Mouse (Mus musculus) adrenal gland, postnatal 4 days (tissue): ENCODE results near the gene Cyp4x1. TPM values are rescaled to one million over a fixed set of nuclear protein-coding genes. Genes with fewer than 3 reads are reported as not detected.
"Not testable (repeated sequence)": the region's sequence is repeated elsewhere in the genome, so short reads cannot be mapped to it uniquely, and the experiment has no call there.

Source experiments
- DNase-seq, 2 experiments: peaks; one replicate each; pipeline ENCODE4 v3.0.0; 2021 to 2022; ENCODE audit warnings: low spot score in 2 of 2, mixed read lengths in 2 of 2
- long read RNA-seq, 2 experiments: library from polyadenylated mRNA; stranded (forward); transcript quantifications; one replicate each; pipeline ENCODE4 v2.0.0; 2021
- total RNA-seq, 2 experiments: library from RNA; stranded (reverse); gene quantifications; 2 replicates each; pipeline ENCODE4 v1.2.3; 2021

Gene Cyp4x1
- total RNA-seq, result under 1 TPM; 0.23 to 0.28 TPM
- long read RNA-seq, experiment 1, result 0 reads
- long read RNA-seq, experiment 2, result 0 reads

DNA sequence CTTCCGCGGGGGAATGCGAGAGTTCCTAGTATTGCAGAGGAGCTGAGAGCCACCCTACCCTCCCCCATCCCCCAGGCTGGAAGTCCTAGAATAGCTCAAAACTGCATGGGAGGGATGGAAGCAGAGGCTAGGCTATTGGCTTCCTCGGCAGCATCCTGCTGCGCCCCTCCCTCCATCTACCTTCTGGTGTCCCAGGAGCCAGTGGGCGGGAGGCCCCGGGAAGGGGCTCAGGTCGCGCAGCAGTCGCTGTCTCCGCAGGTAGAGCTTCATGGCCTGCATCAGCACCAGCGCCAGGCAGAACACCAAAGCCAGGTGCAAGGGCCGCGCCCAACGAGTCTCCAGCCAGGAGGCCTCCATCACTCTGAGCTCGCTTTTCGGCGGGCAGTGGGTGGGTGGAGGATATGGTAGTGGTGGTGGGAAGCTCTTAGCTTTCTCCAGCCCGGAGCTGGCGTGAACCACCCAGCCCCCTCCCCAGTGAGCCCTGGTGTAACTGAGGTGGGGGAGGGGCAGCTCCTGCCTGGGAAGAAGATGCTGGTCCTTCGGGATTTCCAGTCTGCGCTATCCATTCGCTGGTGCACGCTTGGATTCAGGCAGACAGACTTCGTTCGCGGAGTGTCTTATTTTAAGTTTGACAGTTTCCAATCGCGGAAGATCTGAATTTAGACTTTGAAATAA, at the start of gene Cyp4x1:
Gene Cyp4x1 (minus strand): TSS at position 661 of the 675 bp plus-strand sequence.
- DNase-seq, result no peak

- not testable (repeated sequence) for DNase-seq
Measured at GRCm38 (mm10) chr4:115176201-115176600, 42.1 kb upstream of the Cyp4x1 start.

GRCm38 (mm10) chr4:115174694-115175353, 40.7 kb upstream of the Cyp4x1 start:
- no peak for DNase-seq

GRCm38 (mm10) chr4:115158963-115159362, 24.9 kb upstream of the Cyp4x1 start:
- not testable (repeated sequence) for DNase-seq

GRCm38 (mm10) chr4:115154723-115155122, 20.6 kb upstream of the Cyp4x1 start:
- no peak for DNase-seq

GRCm38 (mm10) chr4:115134296-115134630, 182 bp upstream of the Cyp4x1 start:
- DNase-seq, result no peak

DNA sequence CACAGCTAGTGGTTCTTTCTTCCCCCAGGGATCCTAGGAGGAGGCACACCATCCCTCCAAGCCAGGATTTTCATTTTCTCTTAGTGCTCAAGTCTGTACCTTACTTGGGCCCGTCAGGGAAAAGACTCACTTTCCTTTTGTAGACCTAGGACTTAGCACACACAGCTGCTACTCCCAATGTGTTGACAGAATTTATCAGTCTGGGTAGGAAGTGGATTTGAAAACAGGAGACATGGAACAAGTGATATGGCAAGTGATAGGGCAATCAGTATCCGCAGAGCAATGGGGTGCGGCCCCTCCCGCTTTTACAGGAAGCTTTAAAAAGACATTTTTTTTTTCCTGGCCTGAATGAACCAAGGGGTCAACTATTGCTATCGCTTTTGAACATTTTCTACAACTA, 996 bp downstream of the Cyp4x1 start:
- DNase-seq, result no peak

- DNase-seq, result no peak
Measured at GRCm38 (mm10) chr4:115124713-115125112, 9.4 kb downstream of the Cyp4x1 start.

GRCm38 (mm10) chr4:115123507-115123906, 10.6 kb downstream of the Cyp4x1 start:
- DNase-seq, result no peak

- no peak for DNase-seq
Measured at GRCm38 (mm10) chr4:115121608-115122007, 12.5 kb downstream of the Cyp4x1 start.

GRCm38 (mm10) chr4:115121162-115121561, 12.9 kb downstream of the Cyp4x1 start:
- DNase-seq, result no peak

DNA sequence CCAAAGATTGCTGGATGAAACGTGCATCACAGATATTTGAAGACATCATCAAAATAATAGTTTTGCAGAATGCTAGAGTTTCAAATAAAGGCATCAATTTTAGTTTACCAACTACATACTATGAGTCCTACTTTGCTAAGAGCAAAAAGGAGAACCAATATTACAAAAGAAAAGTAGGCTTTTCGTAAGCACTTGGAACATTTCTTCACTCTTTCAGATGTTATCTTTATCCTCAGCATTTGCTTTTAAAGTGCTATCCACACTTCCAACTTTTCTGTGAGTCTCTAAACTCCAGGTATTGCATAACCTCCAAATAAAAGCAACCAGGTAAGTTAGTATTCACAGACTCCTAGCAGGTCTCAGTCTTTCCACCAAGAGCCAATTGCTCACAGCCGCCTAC, 14.4 kb downstream of the Cyp4x1 start:
- DNase-seq, result no peak

- DNase-seq, result no peak
Measured at GRCm38 (mm10) chr4:115113266-115113665, 20.8 kb downstream of the Cyp4x1 start.

DNA sequence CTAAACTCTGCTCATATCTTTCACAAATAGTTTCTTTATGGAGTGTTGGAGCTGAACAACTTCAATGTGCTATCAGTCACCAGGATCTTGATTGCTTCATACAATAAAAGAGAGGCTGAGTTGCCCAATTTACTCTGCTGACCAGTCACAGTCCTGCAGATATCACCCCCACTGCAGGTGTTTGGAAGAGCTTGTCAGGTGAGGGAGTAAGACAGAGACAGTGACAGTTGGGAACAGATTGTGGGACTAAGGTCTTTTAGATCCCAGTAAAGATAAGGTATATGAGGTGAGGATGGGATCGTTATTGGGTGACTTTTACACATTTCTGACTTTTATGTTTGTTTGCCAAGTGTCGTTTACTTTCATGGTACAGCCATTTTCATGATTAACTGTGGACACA, 22.9 kb downstream of the Cyp4x1 start:
- no peak for DNase-seq

- no peak for DNase-seq
Measured at GRCm38 (mm10) chr4:115103510-115103909, 30.6 kb downstream of the Cyp4x1 start.

DNA sequence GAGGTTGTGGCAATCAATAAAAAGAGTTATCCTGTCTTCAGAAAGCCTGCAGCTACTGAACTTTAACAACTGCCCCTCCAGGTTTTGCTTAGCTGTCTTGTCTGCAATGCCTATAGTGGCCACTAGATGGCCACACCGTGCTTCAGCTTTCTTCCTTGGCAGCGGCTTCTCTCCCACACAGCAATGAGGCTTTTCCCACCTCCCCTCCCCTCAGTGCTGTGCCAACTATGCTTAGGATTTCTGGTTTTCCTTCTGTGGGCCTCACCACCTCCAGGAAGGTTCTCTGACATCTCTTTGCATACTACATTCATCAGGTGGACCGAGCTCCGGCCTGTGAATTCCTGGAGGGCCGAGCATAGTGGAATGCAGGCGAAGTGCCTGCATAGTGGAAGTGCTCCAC, 32.4 kb downstream of the Cyp4x1 start:
- no peak for DNase-seq

DNA sequence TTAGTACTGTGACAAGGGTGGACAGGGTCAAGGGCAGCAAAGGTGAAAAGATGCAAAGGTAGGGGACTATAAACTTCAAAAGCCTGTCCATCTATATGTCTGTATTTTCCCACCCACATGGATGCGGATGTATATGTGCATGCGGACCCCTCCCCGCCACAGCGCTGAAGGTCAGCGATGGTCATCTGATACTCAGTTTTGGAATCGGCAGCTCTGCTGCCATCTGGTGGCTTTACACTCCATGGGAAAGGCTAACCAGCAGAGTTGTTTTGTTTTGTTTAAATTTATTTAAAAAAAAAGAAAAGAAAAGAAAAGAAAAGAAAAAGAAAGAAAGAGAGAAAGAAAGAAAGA, 37.0 kb downstream of the Cyp4x1 start:
- DNase-seq, result no peak

DNA sequence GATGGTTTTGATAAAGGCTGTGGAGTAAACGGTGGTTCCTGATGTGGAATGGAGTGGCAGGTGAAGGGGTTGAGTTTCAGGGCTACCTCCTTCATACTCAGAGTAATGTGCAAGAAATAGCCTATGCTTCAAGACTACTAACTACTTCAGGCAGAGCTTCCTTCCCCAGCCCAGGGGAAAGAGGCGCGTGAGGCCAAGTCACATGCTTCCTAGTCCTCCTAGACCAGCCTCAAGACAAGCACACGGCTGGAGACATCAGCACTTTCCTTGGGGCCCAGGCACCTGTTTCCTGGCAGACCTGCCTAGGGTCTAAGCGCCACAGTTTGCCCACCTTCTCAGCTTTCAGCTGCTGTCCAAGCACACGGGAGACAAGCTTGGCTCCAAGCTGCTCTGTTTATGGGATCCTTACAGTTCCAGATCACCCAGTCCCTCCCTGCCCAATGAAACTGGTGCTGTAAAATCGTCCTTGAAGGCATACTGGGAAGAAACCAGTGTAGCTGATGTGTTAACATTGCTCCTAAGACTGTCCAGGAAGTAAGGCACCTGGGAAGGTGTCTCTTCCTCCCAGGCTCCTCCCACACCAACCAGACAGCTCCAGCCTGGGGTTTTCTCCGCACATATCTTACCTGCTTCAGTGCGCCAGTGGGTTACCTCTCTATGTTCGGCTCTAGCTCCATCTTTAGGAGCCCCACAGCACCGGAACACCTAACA, 37.5 kb downstream of the Cyp4x1 start:
- no peak for DNase-seq

DNA sequence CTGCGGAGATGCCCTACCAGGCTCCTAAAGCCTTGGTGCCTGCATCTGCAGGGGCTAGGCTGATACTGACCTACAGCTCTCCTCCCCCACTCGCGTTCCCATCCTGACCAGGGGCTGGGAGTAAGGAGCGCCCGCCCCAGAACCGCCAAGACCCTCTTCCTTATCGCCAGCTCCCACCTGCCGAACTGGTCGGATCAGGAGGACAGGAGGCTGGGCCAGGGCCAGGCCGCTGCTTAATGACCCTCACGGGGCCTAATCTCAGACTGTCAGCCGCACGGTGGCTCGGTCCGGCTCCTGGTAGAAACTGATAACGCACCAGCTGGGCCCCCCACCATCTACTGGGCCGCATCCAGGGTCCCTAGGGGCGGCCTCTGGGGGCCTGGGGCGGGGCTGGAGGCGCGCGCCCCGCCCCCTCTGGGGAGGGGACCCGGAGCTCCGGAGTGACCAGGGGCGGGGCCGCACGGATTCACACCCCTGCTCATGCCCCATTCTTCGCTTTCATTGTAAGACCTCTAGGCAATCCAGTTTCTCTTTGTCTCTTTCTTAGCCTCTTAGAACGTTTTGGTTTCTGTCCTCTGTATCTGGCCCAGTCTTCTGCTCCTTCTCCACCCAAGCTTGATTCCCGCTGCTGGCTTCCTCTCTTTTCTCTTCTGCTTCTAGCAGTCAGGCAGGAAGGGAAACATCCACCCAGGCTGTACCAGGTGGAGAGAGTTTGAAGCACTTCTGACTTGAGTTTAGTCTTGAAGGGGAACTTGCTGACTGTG, 38.2 kb downstream of the Cyp4x1 start:
- no peak for DNase-seq

DNA sequence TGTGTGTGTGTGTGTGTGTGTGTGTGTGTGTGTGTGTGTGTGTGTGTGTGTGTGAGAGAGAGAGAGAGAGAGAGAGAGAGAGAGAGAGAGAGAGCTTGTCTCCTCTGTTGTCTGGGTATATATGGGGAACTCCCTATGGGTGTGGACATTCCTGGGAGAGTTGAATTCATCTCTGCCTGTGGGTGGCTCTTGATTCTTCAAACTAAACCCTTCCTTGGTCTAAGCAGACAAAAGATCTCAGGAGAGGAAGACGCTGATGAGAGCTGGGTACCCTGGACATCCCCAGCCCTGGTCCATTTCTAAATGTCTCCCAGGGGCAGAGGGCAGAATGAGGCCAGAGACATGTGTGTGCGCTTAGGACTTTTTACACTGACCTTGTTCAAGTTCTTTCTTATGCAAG, 40.0 kb downstream of the Cyp4x1 start:
- DNase-seq, result no peak

DNA sequence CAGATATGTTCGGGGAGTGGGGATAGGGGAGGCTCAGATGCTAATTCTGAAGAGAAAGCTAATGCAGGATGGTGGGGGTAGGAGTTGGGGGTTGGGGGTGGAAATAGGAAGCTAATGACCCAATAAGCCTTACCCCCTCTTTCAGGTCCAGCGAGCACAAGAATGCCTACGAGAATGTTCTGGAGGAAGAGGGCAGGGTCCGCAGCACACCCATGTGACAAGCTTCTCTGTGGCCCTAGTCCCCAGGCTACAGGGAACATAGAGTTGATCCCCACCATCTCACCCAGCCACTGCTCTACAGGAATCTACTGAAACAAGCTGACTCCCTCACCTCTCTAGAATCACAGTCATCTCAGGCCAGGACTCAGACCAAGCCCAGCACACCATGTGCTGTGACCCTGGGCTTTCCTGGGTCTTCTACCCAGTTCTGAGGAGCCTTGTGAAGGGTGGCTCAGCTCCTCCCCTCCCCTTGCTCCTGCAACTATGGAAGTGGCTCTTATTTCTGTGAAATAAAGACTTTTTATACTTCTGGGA, 40.7 kb downstream of the Cyp4x1 start:
- no peak for DNase-seq
